In the genomic region with DNA sequence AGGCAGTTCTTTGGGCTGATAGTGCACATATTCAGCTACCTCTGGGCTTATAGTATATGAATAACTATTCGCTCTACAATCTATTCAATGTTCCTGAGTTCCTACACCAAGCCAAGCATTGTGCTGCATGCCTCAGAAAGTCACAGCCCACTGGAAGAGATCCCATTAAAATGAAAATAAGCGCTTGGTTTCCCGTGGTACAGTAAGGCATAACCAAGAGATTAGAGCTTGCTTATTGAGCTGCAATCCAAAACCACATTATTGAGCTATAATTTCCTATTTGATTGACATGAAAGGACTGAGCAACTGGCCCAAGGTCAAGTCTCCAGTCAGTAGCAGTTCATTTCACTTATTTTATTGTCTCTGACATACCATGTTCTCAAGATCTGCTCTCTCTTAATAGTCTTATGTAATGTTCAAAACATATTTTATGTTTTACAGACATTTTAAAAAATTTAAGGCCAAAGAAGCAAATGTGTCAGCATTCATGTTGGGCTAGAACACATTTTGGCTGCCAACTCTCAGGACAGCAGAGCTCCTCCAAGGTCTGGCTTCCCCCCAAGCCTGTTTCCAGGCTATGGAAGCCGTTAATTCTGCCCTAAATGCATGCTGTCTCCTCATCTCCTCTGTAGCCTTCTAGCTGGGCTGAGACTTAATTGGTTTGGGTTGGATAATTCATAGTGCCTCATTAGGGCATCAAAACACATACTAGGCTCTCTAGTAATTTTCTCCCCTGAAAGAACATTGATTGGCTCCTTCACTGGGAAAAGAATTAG, we compare ENCODE assay signal across 8 mouse cellular contexts.
A peak's percentile ranks its signal among the peaks of the same experiment; 100 is the strongest.
DNase-seq lines count a peak whose midpoint lies in the region; ATAC-seq lines count a peak whose summit lies in the region.
"Had no signal": no experiment of that assay in that cellular context is flagged by ENCODE, and none has a peak within 500 bp of the region (broad histone marks: within the 10 kb centered on the region; RNA-seq: fewer than 3 reads in every experiment).

No protein-coding gene starts in this region.

- H3K27ac ChIP-seq in midbrain, embryonic 12.5 days (replicated peaks) = 0 out of 2 replicates have a peak overlapping the region, but pooled peaks have one; percentile 30
- H3K27ac ChIP-seq in midbrain, embryonic 11.5 days (ENCODE audit: low read depth, low read length) = no peak overlapping the region
- H3K27ac ChIP-seq: liver, embryonic 15.5 days had no signal

- peaks cover 5% of the 10 kb centered on the region; the same call in 1 of the 2 replicates for H3K4me1 ChIP-seq in midbrain, embryonic 12.5 days
- no peaks in the 10 kb centered on the region for H3K4me1 ChIP-seq in midbrain, embryonic 11.5 days (ENCODE audit: control insufficient read depth, insufficient read depth, low read length)
- H3K4me1 ChIP-seq: liver, embryonic 15.5 days had no signal

- intact Hi-C loops in heart, postnatal 25 days (cut with DNase I) = no loop called here

- H3K27me3 ChIP-seq in midbrain, embryonic 12.5 days = no peaks in the 10 kb centered on the region
- H3K27me3 ChIP-seq in midbrain, embryonic 11.5 days (ENCODE audit: control insufficient read depth, insufficient read depth, low read length) = no peaks in the 10 kb centered on the region
- H3K27me3 ChIP-seq: liver, embryonic 15.5 days had no signal

- no peak overlapping the region for H3K9ac ChIP-seq in midbrain, embryonic 12.5 days (replicated peaks)
- no peak overlapping the region for H3K9ac ChIP-seq in midbrain, embryonic 11.5 days (ENCODE audit: low read length)
- H3K9ac ChIP-seq: liver, embryonic 15.5 days had no signal

- 68% methylated on average over 4 of the region's 4 CpGs for WGBS in midbrain, embryonic 12.5 days
- WGBS in midbrain, embryonic 11.5 days = 83% methylated on average over 4 of the region's 4 CpGs

- no peak overlapping the region for H3K4me3 ChIP-seq in midbrain, embryonic 12.5 days
- H3K4me3 ChIP-seq in midbrain, embryonic 11.5 days (ENCODE audit: low read depth, low read length) = no peak overlapping the region
- H3K4me3 ChIP-seq: liver, embryonic 15.5 days had no signal

- no peak for DNase-seq in midbrain, embryonic 11.5 days (ENCODE audit: low spot score, missing footprints)
- DNase-seq in cerebellum, adult 8-10 months = peak; percentile 74
- DNase-seq in frontal cortex, postnatal 10 days (ENCODE audit: low spot score in 2 of 2) = peak; percentile 15 to 47
- peak; percentile 6 for DNase-seq in right cerebral cortex, postnatal 25 days
- DNase-seq in heart, postnatal 25 days (ENCODE audit: low spot score) = no peak
- no peak for DNase-seq in spleen, postnatal 14 days (ENCODE audit: low spot score in 2 of 2)

- no peaks in the 10 kb centered on the region for H3K36me3 ChIP-seq in midbrain, embryonic 12.5 days
- H3K36me3 ChIP-seq in midbrain, embryonic 11.5 days (ENCODE audit: control insufficient read depth, insufficient read depth, low read length) = no peaks in the 10 kb centered on the region
- H3K36me3 ChIP-seq: liver, embryonic 15.5 days had no signal

- no peak for ATAC-seq in midbrain, embryonic 12.5 days (ENCODE audit: low FRiP score, low read depth)
- ATAC-seq in midbrain, embryonic 11.5 days (ENCODE audit: low FRiP score) = no peak

- H3K9me3 ChIP-seq in midbrain, embryonic 12.5 days = no peaks in the 10 kb centered on the region
- no peaks in the 10 kb centered on the region for H3K9me3 ChIP-seq in midbrain, embryonic 11.5 days (ENCODE audit: control insufficient read depth, low read length)
- H3K9me3 ChIP-seq: liver, embryonic 15.5 days had no signal

- H3K4me2 ChIP-seq in midbrain, embryonic 12.5 days (replicated peaks) = no peak overlapping the region
- no peak overlapping the region for H3K4me2 ChIP-seq in midbrain, embryonic 11.5 days
- H3K4me2 ChIP-seq: liver, embryonic 15.5 days had no signal

Comparison
In these comparisons a context has a peak if more than half of its experiments do, and no peak if none do; other contexts are left out.
1. DNase-seq: peak in cerebellum, adult 8-10 months (single experiment), frontal cortex, postnatal 10 days (2 of 2) and right cerebral cortex, postnatal 25 days (single experiment); none in midbrain, embryonic 11.5 days (single experiment), heart, postnatal 25 days (single experiment) and spleen, postnatal 14 days (0 of 2).